Mouse (Mus musculus): ENCODE results near the gene Tmem39b. TPM values are rescaled to one million over a fixed set of nuclear protein-coding genes. Genes with fewer than 3 reads are reported as not detected.

The Tmem39b gene
- polyA plus RNA-seq, 1 experiment from 2014 or later: 12.7 TPM

DNA sequence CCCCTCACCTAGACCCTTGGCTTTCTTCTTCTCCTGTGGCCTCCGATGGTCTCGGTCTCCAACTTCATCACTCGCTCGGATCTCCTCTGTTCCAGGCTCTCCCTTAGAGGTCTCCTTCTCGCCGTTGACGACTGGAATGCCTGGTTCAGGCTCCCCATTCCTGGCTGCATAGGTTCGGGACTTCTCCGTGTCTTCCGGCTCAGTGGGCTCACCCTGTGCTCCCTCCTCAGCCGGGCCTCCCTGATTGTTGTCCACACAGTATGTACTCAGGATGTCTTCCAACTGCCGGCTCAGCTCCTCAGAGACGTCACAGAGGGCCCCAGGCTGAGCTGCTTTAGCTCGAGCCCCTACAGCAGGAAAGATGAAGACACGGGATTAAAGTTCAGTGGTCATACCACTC is 57.4 kb downstream of the Tmem39b start:
- Histone ChIP-seq H3K4me2 (ENCODE audit: low read length) (peak overlapping the region; percentile 93), H3K4me1 (ENCODE audit: control insufficient read depth, insufficient read depth, low read depth, low read length) (peaks cover 22% of the 10 kb centered on the region), H3K27ac (ENCODE audit: low read depth, low read length) (no peak overlapping the region), H3K4me3 (ENCODE audit: low read length) (peak overlapping the region; percentile 69), H3K9me3 (ENCODE audit: control insufficient read depth, low read length) (no peaks in the 10 kb centered on the region), H3K36me3 (ENCODE audit: control insufficient read depth, insufficient read depth, low read length) (peaks cover 27% of the 10 kb centered on the region), H3K9ac (ENCODE audit: low read depth, low read length) (no peak overlapping the region; the same call in 1 of the 2 replicates), H3K27me3 (replicated peaks; ENCODE audit: control insufficient read depth, insufficient read depth, low read length) (no peaks in the 10 kb centered on the region)
- no peak for ATAC-seq
- 79% methylated on average over 15 of the region's 15 CpGs for WGBS

DNA sequence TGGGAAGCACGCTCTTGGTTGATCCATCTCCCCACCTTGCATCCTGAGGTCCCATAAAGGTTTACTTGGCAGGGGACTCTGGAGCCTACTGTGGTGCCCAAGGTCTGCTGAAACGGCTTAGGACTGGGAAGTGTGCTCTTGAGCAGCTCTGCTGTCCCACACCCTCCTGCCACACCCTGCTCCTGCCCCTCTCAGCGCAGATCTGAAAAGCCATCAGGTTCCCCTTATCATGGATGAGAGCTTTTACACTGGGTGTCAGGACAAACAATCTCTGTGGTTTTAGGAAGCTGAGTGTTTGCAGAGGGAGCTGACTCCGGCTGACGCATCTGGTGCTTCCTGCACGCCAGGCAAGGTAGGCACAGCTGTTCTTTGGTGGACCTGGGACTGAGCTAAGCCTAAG is 62.8 kb downstream of the Tmem39b start:
- Histone ChIP-seq H3K27me3 (replicated peaks; ENCODE audit: control insufficient read depth, insufficient read depth, low read length) (no peaks in the 10 kb centered on the region), H3K4me2 (ENCODE audit: low read length) (no peak overlapping the region), H3K9ac (ENCODE audit: low read depth, low read length) (no peak overlapping the region), H3K4me3 (ENCODE audit: low read length) (no peak overlapping the region), H3K4me1 (ENCODE audit: control insufficient read depth, insufficient read depth, low read depth, low read length) (peaks cover 13% of the 10 kb centered on the region; the same call in 1 of the 2 replicates), H3K36me3 (ENCODE audit: control insufficient read depth, insufficient read depth, low read length) (peaks cover 72% of the 10 kb centered on the region), H3K9me3 (ENCODE audit: control insufficient read depth, low read length) (no peaks in the 10 kb centered on the region), H3K27ac (ENCODE audit: low read depth, low read length) (no peak overlapping the region)
- no peak for ATAC-seq
- 95% methylated on average over 6 of the region's 6 CpGs for WGBS

DNA sequence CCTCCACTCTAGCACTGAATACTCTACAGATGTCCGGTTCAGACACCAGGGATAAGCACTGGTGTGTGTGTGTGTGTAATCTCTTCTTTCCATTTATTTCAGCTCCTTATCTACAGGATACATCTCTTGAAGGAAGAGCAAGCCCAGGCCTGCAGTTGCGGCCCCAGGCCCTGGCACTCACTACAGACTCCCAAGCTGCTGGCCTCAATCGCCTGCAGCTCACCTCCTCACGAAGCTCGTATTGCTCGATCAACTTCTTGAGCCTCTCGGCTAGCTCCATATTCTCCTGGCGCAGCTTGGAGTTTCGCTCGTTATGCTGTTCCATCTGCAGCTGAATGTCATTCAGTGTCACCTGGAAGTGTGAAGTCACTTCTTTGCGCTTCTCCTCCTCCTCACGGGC is 64.8 kb downstream of the Tmem39b start:
- Histone ChIP-seq H3K9ac (ENCODE audit: low read depth, low read length) (no peak overlapping the region), H3K9me3 (ENCODE audit: control insufficient read depth, low read length) (no peaks in the 10 kb centered on the region), H3K27me3 (replicated peaks; ENCODE audit: control insufficient read depth, insufficient read depth, low read length) (no peaks in the 10 kb centered on the region), H3K4me2 (ENCODE audit: low read length) (no peak overlapping the region), H3K4me3 (ENCODE audit: low read length) (no peak overlapping the region), H3K36me3 (ENCODE audit: control insufficient read depth, insufficient read depth, low read length) (peaks cover 79% of the 10 kb centered on the region), H3K4me1 (ENCODE audit: control insufficient read depth, insufficient read depth, low read depth, low read length) (peaks cover 5% of the 10 kb centered on the region; the same call in 1 of the 2 replicates), H3K27ac (ENCODE audit: low read depth, low read length) (no peak overlapping the region)
- 92% methylated on average over 12 of the region's 12 CpGs for WGBS
- no peak for ATAC-seq

DNA sequence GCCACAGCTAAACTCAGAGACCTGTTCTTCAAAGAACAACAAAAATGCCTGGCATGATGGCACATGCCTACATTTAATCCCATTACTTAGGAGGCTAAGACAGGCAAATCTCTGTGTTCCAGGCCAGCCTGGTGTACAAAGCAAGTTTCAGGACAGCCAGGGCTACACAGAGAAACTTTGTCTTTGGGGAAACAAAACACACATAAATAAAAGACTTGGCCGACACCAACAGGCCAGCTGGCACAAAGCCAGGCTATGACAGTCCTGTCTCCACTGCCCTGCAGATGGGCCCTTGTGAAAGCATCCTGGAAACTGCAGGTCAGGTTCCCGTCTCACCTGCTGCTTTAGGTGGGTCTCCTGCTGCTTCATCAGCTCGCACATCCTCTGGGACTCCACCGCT is 65.7 kb downstream of the Tmem39b start:
- peaks cover 72% of the 10 kb centered on the region for H3K36me3 ChIP-seq (ENCODE audit: control insufficient read depth, insufficient read depth, low read length)
- ATAC-seq: no peak
- 62% methylated on average over 4 of the region's 4 CpGs for WGBS
- no peaks in the 10 kb centered on the region for H3K27me3 ChIP-seq (replicated peaks; ENCODE audit: control insufficient read depth, insufficient read depth, low read length)
- peaks cover 5% of the 10 kb centered on the region; the same call in 1 of the 2 replicates for H3K4me1 ChIP-seq (ENCODE audit: control insufficient read depth, insufficient read depth, low read depth, low read length)
- 0 out of 2 replicates have a peak overlapping the region, but pooled peaks have one; percentile 17 for H3K27ac ChIP-seq (ENCODE audit: low read depth, low read length)
- no peaks in the 10 kb centered on the region for H3K9me3 ChIP-seq (ENCODE audit: control insufficient read depth, low read length)
- H3K4me3 ChIP-seq (ENCODE audit: low read length): no peak overlapping the region
- no peak overlapping the region for H3K9ac ChIP-seq (ENCODE audit: low read depth, low read length)
- H3K4me2 ChIP-seq (ENCODE audit: low read length): no peak overlapping the region

Small RNA genes lying within 50 kb of the gene (microRNA-seq; reads per million reads assigned to microRNA genes)
- 1.9 reads per million for gene Mir7016

Other genes starting within 250 kb of the Tmem39b start
- 34.6 and 37.4 TPM in 2 replicates for gene Bsdc1, start 235.3 kb downstream of the Tmem39b start, polyA plus RNA-seq (2015; fragmentation: Nextera tagmentation; extraction: Ambion mirVana)
- 0.72 and 0.79 TPM in 2 replicates for gene Tssk3, start 205.8 kb downstream of the Tmem39b start, polyA plus RNA-seq (2015; fragmentation: Nextera tagmentation; extraction: Ambion mirVana)
- gene Fam229a, start 205.6 kb downstream of the Tmem39b start, polyA plus RNA-seq (2015; fragmentation: Nextera tagmentation; extraction: Ambion mirVana): 0.81 and 1.4 TPM in 2 replicates
- 1,546 and 1,575 TPM in 2 replicates for gene Marcksl1, start 183.3 kb downstream of the Tmem39b start, polyA plus RNA-seq (2015; fragmentation: Nextera tagmentation; extraction: Ambion mirVana)
- gene Hdac1, start 154.1 kb downstream of the Tmem39b start, polyA plus RNA-seq (2015; fragmentation: Nextera tagmentation; extraction: Ambion mirVana): 80.5 and 90.0 TPM in 2 replicates
- gene Lck, start 123.2 kb downstream of the Tmem39b start, polyA plus RNA-seq (2015; fragmentation: Nextera tagmentation; extraction: Ambion mirVana): 13.5 and 13.9 TPM in 2 replicates
- gene Fam167b, start 118.3 kb downstream of the Tmem39b start, polyA plus RNA-seq (2015; fragmentation: Nextera tagmentation; extraction: Ambion mirVana): 0.35 and 0.58 TPM in 2 replicates
- gene Eif3i, start 96.2 kb downstream of the Tmem39b start, polyA plus RNA-seq (2015; fragmentation: Nextera tagmentation; extraction: Ambion mirVana): 216 and 223 TPM in 2 replicates
- 185 and 190 TPM in 2 replicates for gene Tmem234, start 96.2 kb downstream of the Tmem39b start, polyA plus RNA-seq (2015; fragmentation: Nextera tagmentation; extraction: Ambion mirVana)
- 2.1 and 3.9 TPM in 2 replicates for gene Dcdc2b, start 82.6 kb downstream of the Tmem39b start, polyA plus RNA-seq (2015; fragmentation: Nextera tagmentation; extraction: Ambion mirVana)
- 27.6 and 33.4 TPM in 2 replicates for gene Iqcc, start 77.7 kb downstream of the Tmem39b start, polyA plus RNA-seq (2015; fragmentation: Nextera tagmentation; extraction: Ambion mirVana)
- 160 and 169 TPM in 2 replicates for gene Ccdc28b, start 72.9 kb downstream of the Tmem39b start, polyA plus RNA-seq (2015; fragmentation: Nextera tagmentation; extraction: Ambion mirVana)
- gene Txlna, start 55.8 kb downstream of the Tmem39b start, polyA plus RNA-seq (2015; fragmentation: Nextera tagmentation; extraction: Ambion mirVana): 39.7 and 46.0 TPM in 2 replicates
- 18.2 and 20.3 TPM in 2 replicates for gene Kpna6, start 24.1 kb downstream of the Tmem39b start, polyA plus RNA-seq (2015; fragmentation: Nextera tagmentation; extraction: Ambion mirVana)
- gene Khdrbs1, start 45.5 kb upstream of the Tmem39b start, polyA plus RNA-seq (2015; fragmentation: Nextera tagmentation; extraction: Ambion mirVana): 96.3 and 104 TPM in 2 replicates
- 217 and 224 TPM in 2 replicates for gene Ptp4a2, start 114.4 kb upstream of the Tmem39b start, polyA plus RNA-seq (2015; fragmentation: Nextera tagmentation; extraction: Ambion mirVana)
- not detected in 2 replicates for gene Spocd1, start 232.4 kb upstream of the Tmem39b start, polyA plus RNA-seq (2015; fragmentation: Nextera tagmentation; extraction: Ambion mirVana)